Mouse (Mus musculus) spleen, adult 2 months (tissue): ENCODE results near the gene Poldip2. TPM values are rescaled to one million over a fixed set of nuclear protein-coding genes. Genes with fewer than 3 reads are reported as not detected.

Experiments
- DNase-seq, 2 experiments: peaks; one replicate each; pipeline versions ENCODE4 v3.0.0 to v3.0.0-alpha.2; 2012 to 2021; ENCODE audit warnings: low spot score in 2 of 2, low read depth in 1 of 2
- H3K27ac ChIP-seq: fragments of 200-500 bp; 2 replicates; pipeline ENCODE4 v1.5.1; 2012; ENCODE audit warnings: low read length, inconsistent platforms; ENCODE audit not compliant: insufficient read depth
- H3K27me3 ChIP-seq: fragments of 200-500 bp; 2 replicates; pipeline ENCODE4 v1.6.1; 2012; ENCODE audit warnings: mild to moderate bottlenecking, moderate library complexity, low read length, inconsistent platforms; ENCODE audit not compliant: control insufficient read depth, insufficient read depth
- H3K36me3 ChIP-seq: fragments of 200-500 bp; 2 replicates; pipeline ENCODE4 v1.6.1; 2012; ENCODE audit warnings: mild to moderate bottlenecking, low read length, inconsistent platforms; ENCODE audit not compliant: control insufficient read depth, insufficient read depth
- H3K4me1 ChIP-seq: fragments of 200-500 bp; 2 replicates; pipeline ENCODE4 v1.6.1; 2011; ENCODE audit warnings: inconsistent platforms; ENCODE audit not compliant: control insufficient read depth, insufficient read depth, insufficient read length
- H3K4me3 ChIP-seq: fragments of 200-500 bp; 2 replicates; pipeline ENCODE4 v1.5.1; 2011; ENCODE audit warnings: mild to moderate bottlenecking, inconsistent platforms; ENCODE audit not compliant: insufficient read depth, insufficient read length; ENCODE audit errors: extremely low read depth
- CTCF ChIP-seq: fragments of 200-500 bp; IDR thresholded peaks from 2 replicates; pipeline ENCODE4 v1.5.1; 2011; ENCODE audit warnings: mild to moderate bottlenecking, inconsistent platforms; ENCODE audit not compliant: insufficient read depth, insufficient read length, insufficient replicate concordance; ENCODE audit errors: extremely low read depth
- POLR2A ChIP-seq: fragments of 200-500 bp; IDR thresholded peaks from 2 replicates; pipeline ENCODE4 v1.6.1; 2011; ENCODE audit warnings: low read depth, low read length, inconsistent platforms
- WGBS: fragments of 180-500 bp; shearing (Covaris S2); methylation state at CpG from one replicate; pipeline ENCODE4 v1.1.7; 2018; 5-methylcytosine and 5-hydroxymethylcytosine counted together
- polyA plus RNA-seq: library from polyadenylated mRNA; depleted of rRNA; stranded (reverse); fragments of >200 nt; gene quantifications from 2 replicates; pipeline ENCODE4 v1.2.3, GENCODE M21; 2012

Poldip2 gene
- polyA plus RNA-seq, 1 experiment, result 22.7 TPM

GRCm38 (mm10) chr11:78556070-78556469 is 44.1 kb downstream of the Poldip2 start:
- 68% methylated on average over 4 of the region's 4 CpGs for WGBS

DNA sequence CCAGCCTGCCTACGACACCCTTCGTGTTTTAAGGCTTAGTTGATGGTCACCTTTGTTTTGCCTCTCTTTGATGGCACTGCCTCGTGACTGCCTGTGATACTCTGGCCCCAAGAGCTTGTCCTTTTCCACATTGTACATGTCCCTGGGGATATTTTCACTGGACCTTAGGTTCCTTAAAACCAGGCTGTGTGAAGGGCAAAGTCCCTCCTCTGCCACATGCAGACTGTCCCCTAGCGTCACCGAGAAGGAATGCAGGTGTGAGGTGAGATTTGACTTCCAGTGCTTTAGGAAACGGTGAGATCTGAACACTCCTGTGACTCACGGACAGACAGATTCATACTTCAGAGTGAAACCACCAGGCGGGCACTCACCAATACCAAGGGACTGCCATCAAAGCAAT is 45.2 kb downstream of the Poldip2 start:
- Histone ChIP-seq H3K27ac (no peak overlapping the region), H3K27me3 (no peaks in the 10 kb centered on the region), H3K4me3 (no peak overlapping the region), H3K4me1 (no peaks in the 10 kb centered on the region), H3K36me3 (no peaks in the 10 kb centered on the region)
- no peak for DNase-seq
- WGBS, result 69% methylated on average over 8 of the region's 8 CpGs
- no peak for TF ChIP-seq CTCF
- no peak for TF ChIP-seq POLR2A

More at GRCm38 (mm10) chr11:78556070-78556469, 44.1 kb downstream of the Poldip2 start:
- Histone ChIP-seq H3K27ac (no peak overlapping the region; the same call in 1 of the 2 replicates), H3K36me3 (no peaks in the 10 kb centered on the region), H3K4me3 (no peak overlapping the region), H3K27me3 (no peaks in the 10 kb centered on the region), H3K4me1 (no peaks in the 10 kb centered on the region)
- no peak for DNase-seq
- TF ChIP-seq CTCF (no peak), POLR2A (no peak)

GRCm38 (mm10) chr11:78560447-78560846 is 48.5 kb downstream of the Poldip2 start:
- peak; percentile 52; the same call in 1 of the 2 replicates for TF ChIP-seq CTCF
- no peak for TF ChIP-seq POLR2A
- DNase-seq, result peak; percentile 26 to 56
- Histone ChIP-seq H3K4me3 (no peak overlapping the region), H3K27ac (no peak overlapping the region), H3K36me3 (no peaks in the 10 kb centered on the region), H3K4me1 (no peaks in the 10 kb centered on the region), H3K27me3 (no peaks in the 10 kb centered on the region)
- 14% methylated on average over 4 of the region's 4 CpGs for WGBS

GRCm38 (mm10) chr11:78566775-78567174 is 54.8 kb downstream of the Poldip2 start:
- WGBS, result 57% methylated on average over 6 of the region's 6 CpGs
- TF ChIP-seq POLR2A, result no peak
- H3K4me1 ChIP-seq, result no peaks in the 10 kb centered on the region
- H3K4me3 ChIP-seq, result no peak overlapping the region
- no peak overlapping the region for H3K27ac ChIP-seq
- H3K27me3 ChIP-seq, result no peaks in the 10 kb centered on the region
- DNase-seq, result no peak
- H3K36me3 ChIP-seq, result peaks cover 8% of the 10 kb centered on the region

DNA sequence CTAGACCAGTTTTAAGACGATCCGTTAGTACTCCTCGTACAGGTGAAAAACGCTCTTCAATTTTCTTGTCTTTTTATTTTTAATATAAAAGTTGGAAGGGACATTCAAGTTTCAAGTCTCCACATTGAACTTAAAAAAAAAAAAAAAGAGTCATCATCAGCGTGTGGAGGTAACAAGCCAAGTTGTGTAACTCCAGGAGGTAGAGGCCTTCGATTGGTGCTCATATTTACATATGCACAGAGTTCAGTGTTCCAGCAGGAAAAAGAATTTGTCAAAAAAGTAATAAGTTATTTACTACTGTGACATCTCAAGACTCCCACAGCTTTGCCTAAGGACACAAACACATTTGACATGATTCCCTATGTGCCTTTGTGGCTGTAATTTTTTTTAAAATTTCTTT is 55.6 kb downstream of the Poldip2 start:
- Histone ChIP-seq H3K4me1 (no peaks in the 10 kb centered on the region), H3K4me3 (no peak overlapping the region), H3K27me3 (no peaks in the 10 kb centered on the region), H3K27ac (no peak overlapping the region), H3K36me3 (peaks cover 13% of the 10 kb centered on the region)
- TF ChIP-seq CTCF, result no peak
- no peak for TF ChIP-seq POLR2A
- WGBS, result 92% methylated on average over 6 of the region's 6 CpGs
- no peak for DNase-seq

DNA sequence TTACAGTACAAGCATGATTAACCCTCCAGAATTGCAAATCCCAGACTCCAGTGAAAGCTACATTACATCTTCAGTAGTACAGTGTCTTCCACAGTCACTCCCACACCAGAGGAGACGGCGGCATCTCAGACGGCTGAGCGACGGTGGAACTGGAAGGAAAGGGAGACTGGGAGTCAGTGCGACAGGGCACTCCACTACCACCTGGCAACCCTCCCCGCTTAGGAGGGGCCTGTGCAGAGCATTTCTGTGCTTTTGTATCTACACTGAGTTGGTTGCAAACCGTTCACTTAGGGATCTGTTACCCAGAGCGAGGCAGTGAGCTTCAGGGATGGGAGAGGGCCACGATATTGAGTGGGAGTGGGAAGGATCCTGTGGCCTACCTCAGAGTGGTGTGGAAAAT is 56.8 kb downstream of the Poldip2 start:
- WGBS, result 94% methylated on average over 10 of the region's 10 CpGs
- no peak overlapping the region for H3K4me3 ChIP-seq
- TF ChIP-seq POLR2A (no peak), CTCF (no peak)
- H3K27ac ChIP-seq, result no peak overlapping the region
- H3K4me1 ChIP-seq, result no peaks in the 10 kb centered on the region
- peaks cover 14% of the 10 kb centered on the region for H3K36me3 ChIP-seq
- no peak for DNase-seq
- no peaks in the 10 kb centered on the region for H3K27me3 ChIP-seq

- Histone ChIP-seq H3K27ac (no peak overlapping the region), H3K36me3 (peaks cover 16% of the 10 kb centered on the region), H3K4me3 (no peak overlapping the region), H3K27me3 (no peaks in the 10 kb centered on the region), H3K4me1 (no peaks in the 10 kb centered on the region)
- WGBS, result 49% methylated on average over 3 of the region's 3 CpGs
- TF ChIP-seq POLR2A, result no peak
- no peak for TF ChIP-seq CTCF
- no peak for DNase-seq
These were observed 57.8 kb downstream of the Poldip2 start for GRCm38 (mm10) chr11:78569806-78570205.
